Mouse (Mus musculus) liver, embryonic 16.5 days (tissue): ENCODE measurements around the gene Icos. TPM values are rescaled to one million over a fixed set of nuclear protein-coding genes. Genes with fewer than 3 reads are reported as not detected.

ENCODE experiments used
- ATAC-seq: fragments of 200-750 bp; cut with Nextera tagmentation; 2 replicates; pipeline ENCODE4 v1.8.0; 2017; ENCODE audit warnings: low read depth, mild to moderate bottlenecking, moderate number of reproducible peaks, moderate library complexity
- H3K27ac ChIP-seq: fragments of 300-500 bp; sonication (generic); 2 replicates; pipeline ENCODE4 v1.5.1; 2014; ENCODE audit warnings: mild to moderate bottlenecking, low read length
- H3K27me3 ChIP-seq: fragments of 300-500 bp; sonication (generic); 2 replicates; pipeline ENCODE4 v1.6.1; 2014; ENCODE audit warnings: low read depth, low read length, mixed read lengths; ENCODE audit not compliant: control insufficient read depth, insufficient read depth
- H3K36me3 ChIP-seq: fragments of 300-500 bp; sonication (generic); 2 replicates; pipeline ENCODE4 v1.6.1; 2014; ENCODE audit warnings: mild to moderate bottlenecking; ENCODE audit not compliant: control insufficient read depth, insufficient read depth
- H3K4me1 ChIP-seq: fragments of 300-500 bp; sonication (generic); 2 replicates; pipeline ENCODE4 v1.6.1; 2014; ENCODE audit warnings: low read depth, low read length, mixed read lengths; ENCODE audit not compliant: control insufficient read depth
- H3K4me2 ChIP-seq: fragments of 300-500 bp; sonication (generic); 2 replicates; pipeline ENCODE4 v1.6.1; 2014; ENCODE audit warnings: low read depth, low read length, mixed read lengths
- H3K4me3 ChIP-seq: fragments of 300-500 bp; sonication (generic); 2 replicates; pipeline ENCODE4 v1.5.1; 2014; ENCODE audit warnings: low read depth, mild to moderate bottlenecking, low read length
- H3K9ac ChIP-seq: fragments of 300-500 bp; sonication (generic); 2 replicates; pipeline ENCODE4 v1.6.1; 2014; ENCODE audit warnings: low read depth, low read length
- H3K9me3 ChIP-seq: fragments of 300-500 bp; sonication (generic); replicated peaks from 2 replicates; pipeline ENCODE4 v1.6.1; 2016; ENCODE audit warnings: low read length; ENCODE audit not compliant: control insufficient read depth
- WGBS: fragments of 180-500 bp; shearing (Covaris S2); extraction: QIAGEN DNeasy Blood & Tissue Kit; methylation state at CpG from one replicate; pipeline ENCODE4 v1.1.7; 2014; ENCODE audit not compliant: insufficient replicate concordance; 5-methylcytosine and 5-hydroxymethylcytosine counted together
- polyA plus RNA-seq: library from polyadenylated mRNA; unstranded; fragments of >200 nt; fragmentation: Nextera tagmentation; extraction: Ambion mirVana; gene quantifications from 2 replicates; pipeline ENCODE4 v1.2.1, GENCODE M21; 2015

Icos gene
- polyA plus RNA-seq, 1 experiment from 2014 or later, result 1.0 TPM

- H3K36me3 ChIP-seq, result no peaks in the 10 kb centered on the region
- no peak overlapping the region for H3K4me3 ChIP-seq
- no peak overlapping the region for H3K4me2 ChIP-seq
- no peaks in the 10 kb centered on the region for H3K9me3 ChIP-seq
- whole genome bisulfite sequencing, result 80% methylated on average over 2 of the region's 2 CpGs
- H3K9ac ChIP-seq, result no peak overlapping the region
- no peaks in the 10 kb centered on the region for H3K4me1 ChIP-seq
- no peak overlapping the region for H3K27ac ChIP-seq
- ATAC-seq, result no peak
- H3K27me3 ChIP-seq, result no peaks in the 10 kb centered on the region
Observed at GRCm38 (mm10) chr1:61006229-61006628, 28.5 kb downstream of the Icos start.

GRCm38 (mm10) chr1:61007516-61007915 is 29.8 kb downstream of the Icos start:
- Histone ChIP-seq H3K4me3 (no peak overlapping the region), H3K27me3 (no peaks in the 10 kb centered on the region), H3K4me2 (no peak overlapping the region), H3K9me3 (no peaks in the 10 kb centered on the region), H3K4me1 (no peaks in the 10 kb centered on the region), H3K27ac (no peak overlapping the region), H3K36me3 (no peaks in the 10 kb centered on the region), H3K9ac (no peak overlapping the region)
- ATAC-seq, result no peak

GRCm38 (mm10) chr1:61016578-61017118 is 38.9 kb downstream of the Icos start:
- 68% methylated on average over 1 of the region's 1 CpGs for WGBS
- H3K4me2 ChIP-seq, result no peak overlapping the region
- no peaks in the 10 kb centered on the region for H3K4me1 ChIP-seq
- H3K4me3 ChIP-seq, result no peak overlapping the region
- ATAC-seq, result no peak
- H3K9ac ChIP-seq, result no peak overlapping the region
- no peaks in the 10 kb centered on the region for H3K9me3 ChIP-seq
- H3K27me3 ChIP-seq, result no peaks in the 10 kb centered on the region
- H3K36me3 ChIP-seq, result no peaks in the 10 kb centered on the region
- no peak overlapping the region for H3K27ac ChIP-seq

- no peaks in the 10 kb centered on the region for H3K36me3 ChIP-seq
- no peak overlapping the region for H3K4me2 ChIP-seq
- H3K27ac ChIP-seq, result no peak overlapping the region
- H3K27me3 ChIP-seq, result no peaks in the 10 kb centered on the region
- H3K4me3 ChIP-seq, result no peak overlapping the region
- 66% methylated on average over 5 of the region's 5 CpGs for WGBS
- H3K9me3 ChIP-seq, result no peaks in the 10 kb centered on the region
- H3K9ac ChIP-seq, result no peak overlapping the region
- no peak for ATAC-seq
- H3K4me1 ChIP-seq, result no peaks in the 10 kb centered on the region
Observed at GRCm38 (mm10) chr1:61026712-61027111, 49.0 kb downstream of the Icos start.

- H3K27me3 ChIP-seq, result no peaks in the 10 kb centered on the region
- H3K36me3 ChIP-seq, result no peaks in the 10 kb centered on the region
- 63% methylated on average over 3 of the region's 3 CpGs for WGBS
- no peak overlapping the region for H3K9ac ChIP-seq
- H3K27ac ChIP-seq, result no peak overlapping the region
- no peaks in the 10 kb centered on the region for H3K9me3 ChIP-seq
- no peak for ATAC-seq
- H3K4me1 ChIP-seq, result no peaks in the 10 kb centered on the region
- no peak overlapping the region for H3K4me3 ChIP-seq
- H3K4me2 ChIP-seq, result no peak overlapping the region
Observed at GRCm38 (mm10) chr1:61027519-61027918, 49.8 kb downstream of the Icos start.

GRCm38 (mm10) chr1:61029919-61030318 is 52.2 kb downstream of the Icos start:
- Histone ChIP-seq H3K4me2 (no peak overlapping the region), H3K27ac (no peak overlapping the region), H3K9me3 (no peaks in the 10 kb centered on the region), H3K4me1 (no peaks in the 10 kb centered on the region), H3K4me3 (no peak overlapping the region), H3K9ac (no peak overlapping the region), H3K36me3 (no peaks in the 10 kb centered on the region), H3K27me3 (no peaks in the 10 kb centered on the region)
- 17% methylated on average over 1 of the region's 1 CpGs for WGBS
- ATAC-seq, result no peak

GRCm38 (mm10) chr1:61030532-61030931 is 52.8 kb downstream of the Icos start:
- H3K4me2 ChIP-seq, result no peak overlapping the region
- H3K9me3 ChIP-seq, result no peaks in the 10 kb centered on the region
- no peaks in the 10 kb centered on the region for H3K27me3 ChIP-seq
- no peaks in the 10 kb centered on the region for H3K4me1 ChIP-seq
- H3K36me3 ChIP-seq, result no peaks in the 10 kb centered on the region
- H3K4me3 ChIP-seq, result no peak overlapping the region
- H3K9ac ChIP-seq, result no peak overlapping the region
- ATAC-seq, result no peak
- H3K27ac ChIP-seq, result no peak overlapping the region

GRCm38 (mm10) chr1:61035270-61035669 is 57.5 kb downstream of the Icos start:
- Histone ChIP-seq H3K27ac (no peak overlapping the region), H3K4me2 (no peak overlapping the region), H3K9ac (no peak overlapping the region), H3K4me1 (no peaks in the 10 kb centered on the region), H3K9me3 (no peaks in the 10 kb centered on the region), H3K27me3 (no peaks in the 10 kb centered on the region), H3K36me3 (no peaks in the 10 kb centered on the region), H3K4me3 (no peak overlapping the region)
- WGBS, result 58% methylated on average over 1 of the region's 1 CpGs
- ATAC-seq, result no peak

DNA sequence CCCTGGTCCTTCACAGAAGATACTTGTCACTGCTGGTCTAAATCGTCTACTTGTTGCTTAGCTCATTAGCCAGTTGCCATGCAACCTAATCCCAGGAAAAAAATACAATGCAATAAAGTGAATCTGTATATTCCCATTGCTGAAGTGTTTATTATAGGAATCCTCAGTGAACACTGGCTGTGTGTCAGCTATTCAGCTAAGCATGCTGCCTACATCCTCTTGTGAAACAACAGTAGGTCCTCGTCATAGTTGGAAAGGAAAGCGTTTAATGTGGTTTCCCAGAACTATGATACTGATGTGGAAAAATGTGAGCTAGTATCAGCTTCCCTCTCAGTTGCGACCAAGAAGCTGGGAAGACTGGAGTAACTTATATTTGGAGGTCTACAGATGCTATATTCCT is 60.5 kb downstream of the Icos start:
- Histone ChIP-seq H3K9ac (no peak overlapping the region), H3K36me3 (no peaks in the 10 kb centered on the region), H3K27me3 (no peaks in the 10 kb centered on the region), H3K4me3 (no peak overlapping the region), H3K27ac (no peak overlapping the region), H3K4me1 (no peaks in the 10 kb centered on the region), H3K9me3 (no peaks in the 10 kb centered on the region), H3K4me2 (no peak overlapping the region)
- 55% methylated on average over 4 of the region's 4 CpGs for WGBS
- no peak for ATAC-seq

GRCm38 (mm10) chr1:61039310-61039709 is 61.6 kb downstream of the Icos start:
- 30% methylated on average over 4 of the region's 4 CpGs for WGBS
- Histone ChIP-seq H3K4me3 (no peak overlapping the region), H3K4me1 (no peaks in the 10 kb centered on the region), H3K27ac (no peak overlapping the region), H3K9ac (no peak overlapping the region), H3K4me2 (no peak overlapping the region), H3K36me3 (no peaks in the 10 kb centered on the region), H3K27me3 (no peaks in the 10 kb centered on the region), H3K9me3 (no peaks in the 10 kb centered on the region)
- no peak for ATAC-seq
